In the genomic region with DNA sequence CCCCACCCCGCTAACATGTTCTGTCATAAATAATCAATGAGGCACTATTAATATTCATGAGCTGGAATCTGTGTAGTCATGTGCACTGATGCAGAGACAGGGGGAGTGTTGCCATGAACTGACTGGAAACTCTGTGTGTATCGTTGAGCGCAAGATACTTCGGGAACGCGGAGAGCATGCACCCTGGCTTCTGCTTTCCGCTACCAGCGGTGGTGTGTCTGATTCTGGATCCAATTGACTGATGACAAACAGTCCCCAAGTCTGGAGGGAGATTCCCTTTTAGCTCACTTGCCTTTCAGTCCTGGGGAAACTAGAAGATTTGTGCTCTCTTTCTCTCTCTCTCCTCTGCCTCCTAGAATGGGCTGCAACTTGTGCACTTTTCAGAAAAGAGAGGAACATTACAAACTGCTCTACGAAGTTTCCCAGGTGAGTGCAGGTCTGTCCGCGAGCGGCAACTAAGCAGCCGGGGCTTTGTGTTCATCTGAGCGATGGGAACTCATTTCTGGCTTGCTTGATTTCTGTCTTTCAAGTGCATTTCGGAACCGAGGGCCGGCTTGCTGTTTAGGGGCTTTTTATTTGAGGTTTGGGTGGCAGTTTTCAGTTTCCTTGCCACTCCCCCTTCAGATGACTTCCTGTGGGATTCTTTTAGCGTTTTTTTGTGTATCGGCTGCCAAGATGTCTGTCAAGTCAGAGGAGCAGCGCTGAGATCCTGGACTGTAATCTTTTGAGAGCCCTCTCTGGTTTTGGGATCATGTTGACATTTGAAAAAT, we compare ENCODE assay signal across 8 mouse cellular contexts.
DNase-seq lines count a peak whose midpoint lies in the region; ATAC-seq lines count a peak whose summit lies in the region.

No protein-coding gene starts in this region.

- peak overlapping the region; percentile 35 for H3K4me3 ChIP-seq in intestine, embryonic 16.5 days (ENCODE audit: low read length)
- peak overlapping the region; percentile 61 for H3K4me3 ChIP-seq in midbrain, embryonic 10.5 days

- no peak overlapping the region for H3K27ac ChIP-seq in intestine, embryonic 16.5 days (ENCODE audit: low read length)
- H3K27ac ChIP-seq in midbrain, embryonic 10.5 days (replicated peaks) = peak overlapping the region; percentile 80

- ATAC-seq in intestine, embryonic 16.5 days = no peak
- ATAC-seq in inflammation-experienced regulatory T-cells, adult 6 months = no peak
- no peak for ATAC-seq in erythroid progenitor cell, adult 5-6 weeks (replicated peaks; ENCODE audit: low FRiP score, poor library complexity, severe bottlenecking)

- no peaks in the 10 kb centered on the region for H3K27me3 ChIP-seq in intestine, embryonic 16.5 days (replicated peaks; ENCODE audit: control insufficient read depth, insufficient read depth, low read length)
- peaks cover 9% of the 10 kb centered on the region; the same call in 1 of the 2 replicates for H3K27me3 ChIP-seq in midbrain, embryonic 10.5 days (ENCODE audit: low read depth, poor library complexity, severe bottlenecking)

- peak overlapping the region; percentile 65 for H3K4me2 ChIP-seq in intestine, embryonic 16.5 days (ENCODE audit: low read depth, low read length)

- 2% methylated on average over 20 of the region's 20 CpGs for WGBS in intestine, embryonic 16.5 days
- WGBS in midbrain, embryonic 10.5 days = 2% methylated on average over 20 of the region's 20 CpGs

- peaks cover 12% of the 10 kb centered on the region; the same call in 1 of the 2 replicates for H3K4me1 ChIP-seq in intestine, embryonic 16.5 days (ENCODE audit: control insufficient read depth, insufficient read depth, low read length)
- peaks cover 33% of the 10 kb centered on the region for H3K4me1 ChIP-seq in midbrain, embryonic 10.5 days

- no peaks in the 10 kb centered on the region for H3K9me3 ChIP-seq in intestine, embryonic 16.5 days (ENCODE audit: control insufficient read depth, low read length)
- H3K9me3 ChIP-seq in midbrain, embryonic 10.5 days (replicated peaks) = no peaks in the 10 kb centered on the region

- DNase-seq in adrenal gland, postnatal 14 days = peak; percentile 7
- no peak for DNase-seq in adrenal gland, adult 18-20 months (ENCODE audit: low spot score in 2 of 2)
- DNase-seq in right cerebral cortex, postnatal 10 days (ENCODE audit: low spot score in 2 of 2) = peak; percentile 41 to 55
- DNase-seq in right cerebral cortex, postnatal 14 days = no peak
- DNase-seq in midbrain, embryonic 10.5 days (ENCODE audit: low spot score) = peak; percentile 58

- no peaks in the 10 kb centered on the region for H3K36me3 ChIP-seq in intestine, embryonic 16.5 days (ENCODE audit: control insufficient read depth, insufficient read depth, low read length)
- H3K36me3 ChIP-seq in midbrain, embryonic 10.5 days = no peaks in the 10 kb centered on the region

- H3K9ac ChIP-seq in intestine, embryonic 16.5 days (ENCODE audit: low read depth, low read length) = peak overlapping the region; percentile 48; the same call in 1 of the 2 replicates

Comparison
In these comparisons a context has a peak if more than half of its experiments do, and no peak if none do; other contexts are left out.
1. DNase-seq: peak in adrenal gland, postnatal 14 days (single experiment), right cerebral cortex, postnatal 10 days (2 of 2) and midbrain, embryonic 10.5 days (single experiment); none in adrenal gland, adult 18-20 months (0 of 2) and right cerebral cortex, postnatal 14 days (single experiment).